Mouse (Mus musculus): Measurements from ENCODE around the gene Ddit4l.

- TF ChIP-seq POLR2A (IDR thresholded peaks at IDR 0.05; ENCODE audit: borderline replicate concordance, control insufficient read depth, low read depth, low read length) (no peak), CTCF (IDR thresholded peaks at IDR 0.05; ENCODE audit: control insufficient read depth, insufficient read depth, low read length) (no peak)
Measured at GRCm38 (mm10) chr3:137586376-137586969, 34.9 kb upstream of the Ddit4l start.
